Mouse (Mus musculus) liver, adult 2 months (tissue): Measurements from ENCODE around the gene Zbtb43. TPM values are rescaled to one million over a fixed set of nuclear protein-coding genes. Genes with fewer than 3 reads are reported as not detected.

ENCODE experiments used
- DNase-seq: peaks from one replicate; pipeline ENCODE4 v3.0.0-alpha.2; 2011; ENCODE audit warnings: low read depth, low spot score; ENCODE audit errors: extremely low read depth
- H3K27ac ChIP-seq: fragments of 200-500 bp; replicated peaks from 2 replicates; pipeline ENCODE4 v1.5.1; 2012; ENCODE audit warnings: low read depth, mild to moderate bottlenecking, control low read depth, inconsistent platforms, low read length; ENCODE audit not compliant: insufficient read depth
- H3K27me3 ChIP-seq: fragments of 200-500 bp; 2 replicates; pipeline ENCODE4 v1.6.1; 2012; ENCODE audit warnings: mild to moderate bottlenecking, moderate library complexity, low read length, inconsistent platforms; ENCODE audit not compliant: control insufficient read depth, insufficient read depth
- H3K36me3 ChIP-seq: fragments of 200-500 bp; 2 replicates; pipeline ENCODE4 v1.6.1; 2012; ENCODE audit warnings: low read length, inconsistent platforms; ENCODE audit not compliant: control insufficient read depth, insufficient read depth
- H3K4me1 ChIP-seq: fragments of 200-500 bp; 2 replicates; pipeline ENCODE4 v1.6.1; 2011; ENCODE audit warnings: low read length; ENCODE audit not compliant: control insufficient read depth, insufficient read depth
- H3K4me3 ChIP-seq: fragments of 200-500 bp; 2 replicates; pipeline ENCODE4 v1.5.1; 2011; ENCODE audit warnings: low read depth, mild to moderate bottlenecking, control low read depth, low read length, moderate library complexity; ENCODE audit not compliant: insufficient read depth
- H3K79me2 ChIP-seq: fragments of 200-500 bp; 2 replicates; pipeline ENCODE4 v1.6.1; 2012; ENCODE audit warnings: inconsistent platforms, mild to moderate bottlenecking, low read length, moderate library complexity; ENCODE audit not compliant: control insufficient read depth, insufficient read depth
- H3K9ac ChIP-seq: fragments of 200-500 bp; 2 replicates; pipeline ENCODE4 v1.6.1; 2012; ENCODE audit warnings: low read depth, mild to moderate bottlenecking, control low read depth, inconsistent platforms, low read length
- CTCF ChIP-seq: fragments of 200-500 bp; IDR thresholded peaks from 2 replicates; pipeline ENCODE4 v1.5.1; 2011; ENCODE audit warnings: low read depth, low read length, control low read depth
- POLR2A ChIP-seq: fragments of 200-500 bp; IDR thresholded peaks from 2 replicates; pipeline ENCODE4 v1.6.1; 2011; ENCODE audit warnings: low read length, control low read depth; ENCODE audit not compliant: insufficient read depth; ENCODE audit errors: extremely low read depth
- WGBS: fragments of 180-500 bp; shearing (Covaris S2); methylation state at CpG from one replicate; pipeline ENCODE4 v1.1.7; 2018; 5-methylcytosine and 5-hydroxymethylcytosine counted together
- polyA plus RNA-seq: library from polyadenylated mRNA; depleted of rRNA; stranded (reverse); fragments of >200 nt; gene quantifications from 2 replicates; pipeline ENCODE4 v1.2.3, GENCODE M21; 2012
- total RNA-seq: library from RNA; depleted of rRNA; stranded (reverse); fragments of >200 nt; gene quantifications from 2 replicates; pipeline ENCODE4 v1.2.3, GENCODE M21; 2014

Gene Zbtb43
- total and polyA plus RNA-seq, 2 experiments = 9.0 to 21.6 TPM

DNA sequence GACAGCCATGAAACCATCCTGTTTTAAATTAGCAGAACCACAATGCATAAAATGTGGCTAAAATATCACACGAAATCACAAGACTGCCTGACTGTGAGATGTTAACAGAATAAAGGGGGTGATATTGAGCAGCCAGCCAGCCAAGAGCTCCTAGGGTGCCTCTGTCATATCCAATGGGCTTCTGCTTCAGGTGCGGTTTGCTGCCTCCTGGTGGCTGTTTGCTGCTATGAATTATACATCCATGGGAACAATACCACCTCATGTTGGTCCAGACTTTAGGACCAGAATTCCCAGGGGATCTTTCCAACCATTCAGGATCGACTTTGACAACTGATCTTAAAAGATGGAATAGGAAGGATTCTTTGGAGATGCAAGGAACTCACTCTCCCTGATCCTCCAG lies 27.3 kb upstream of the Zbtb43 start:
- H3K9ac ChIP-seq = no peak overlapping the region
- WGBS = 45% methylated on average over 3 of the region's 3 CpGs
- H3K4me1 ChIP-seq = no peaks in the 10 kb centered on the region
- no peaks in the 10 kb centered on the region for H3K27me3 ChIP-seq
- H3K4me3 ChIP-seq = no peak overlapping the region
- no peaks in the 10 kb centered on the region for H3K79me2 ChIP-seq
- H3K36me3 ChIP-seq = no peaks in the 10 kb centered on the region
- TF ChIP-seq CTCF (no peak), POLR2A (no peak)
- DNase-seq = no peak
- H3K27ac ChIP-seq = no peak overlapping the region

DNA sequence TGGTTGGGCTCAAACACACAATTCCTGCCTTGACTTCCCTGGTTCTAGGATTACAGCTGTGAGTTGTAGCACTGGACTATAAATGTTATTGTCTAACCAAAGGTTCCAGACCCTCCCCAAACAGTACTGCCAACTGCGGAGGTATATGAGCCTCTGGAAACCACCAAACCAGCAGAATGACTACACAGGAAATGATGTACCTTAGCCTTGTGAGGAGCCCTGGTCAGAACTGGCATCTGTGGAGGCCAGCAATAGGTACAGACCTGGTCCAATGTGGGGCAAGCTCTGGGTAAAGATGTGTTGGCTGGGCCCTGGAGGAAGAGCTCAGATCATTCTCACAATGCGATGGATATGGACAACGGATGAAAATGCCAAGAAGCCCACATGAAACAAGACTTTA lies 23.7 kb upstream of the Zbtb43 start:
- Histone ChIP-seq H3K27me3 (no peaks in the 10 kb centered on the region), H3K79me2 (no peaks in the 10 kb centered on the region), H3K4me3 (no peak overlapping the region), H3K36me3 (no peaks in the 10 kb centered on the region), H3K27ac (no peak overlapping the region), H3K4me1 (no peaks in the 10 kb centered on the region), H3K9ac (no peak overlapping the region)
- 90% methylated on average over 3 of the region's 3 CpGs for WGBS
- no peak for TF ChIP-seq CTCF
- TF ChIP-seq POLR2A = no peak
- no peak for DNase-seq

DNA sequence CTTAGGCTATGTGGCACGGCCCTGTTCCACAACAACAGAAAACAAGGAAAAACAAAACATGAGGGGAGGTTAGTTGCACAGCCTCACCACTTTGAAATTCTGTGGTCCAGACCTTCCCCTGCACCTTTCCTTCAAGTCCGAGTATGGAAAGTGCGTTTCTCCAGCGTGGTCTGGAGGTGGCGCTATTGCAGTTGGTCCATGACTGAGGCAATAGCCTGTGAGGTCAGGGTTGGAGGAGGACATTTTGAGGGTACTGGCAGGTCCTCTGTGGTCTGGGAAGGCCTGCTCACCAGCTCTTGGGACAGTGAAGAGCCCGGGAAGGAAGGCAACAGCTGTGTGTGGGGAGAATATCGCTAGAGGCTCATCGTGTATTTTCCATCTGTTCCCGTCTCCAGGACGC lies 21.2 kb upstream of the Zbtb43 start:
- no peaks in the 10 kb centered on the region for H3K79me2 ChIP-seq
- DNase-seq = no peak
- no peaks in the 10 kb centered on the region for H3K4me1 ChIP-seq

DNA sequence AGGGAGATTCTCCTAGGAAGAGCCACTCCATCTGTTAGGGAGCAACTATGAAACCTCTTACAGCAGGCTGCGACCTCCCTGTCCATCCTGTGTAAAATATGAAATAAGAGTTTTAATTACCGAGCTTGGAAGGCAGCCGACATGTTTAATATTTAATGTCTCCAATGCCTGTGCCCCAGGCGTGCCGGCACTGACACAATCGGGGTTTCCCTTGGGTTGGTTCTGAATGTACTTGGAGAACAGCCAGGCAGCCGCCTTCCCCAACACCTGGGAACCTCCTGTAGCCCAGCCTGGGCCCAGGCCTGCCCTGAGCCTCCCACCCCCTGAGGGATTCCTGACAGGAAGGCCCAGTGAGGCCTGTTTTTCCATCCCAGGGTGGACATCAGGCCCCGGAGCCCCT lies 19.0 kb upstream of the Zbtb43 start:
- Histone ChIP-seq H3K27ac (no peak overlapping the region), H3K36me3 (no peaks in the 10 kb centered on the region), H3K4me3 (no peak overlapping the region), H3K79me2 (no peaks in the 10 kb centered on the region), H3K9ac (no peak overlapping the region), H3K4me1 (no peaks in the 10 kb centered on the region), H3K27me3 (no peaks in the 10 kb centered on the region)
- DNase-seq = no peak
- TF ChIP-seq POLR2A = no peak
- TF ChIP-seq CTCF = no peak
- 73% methylated on average over 8 of the region's 8 CpGs for WGBS

More for the DNA sequence above, 21.2 kb upstream of the Zbtb43 start:
- Histone ChIP-seq H3K36me3 (no peaks in the 10 kb centered on the region), H3K27me3 (no peaks in the 10 kb centered on the region), H3K9ac (no peak overlapping the region), H3K27ac (no peak overlapping the region), H3K4me3 (no peak overlapping the region)
- WGBS = 55% methylated on average over 10 of the region's 10 CpGs
- TF ChIP-seq POLR2A (no peak), CTCF (0 out of 2 replicates have a peak, but pooled peaks have one; percentile 32)

DNA sequence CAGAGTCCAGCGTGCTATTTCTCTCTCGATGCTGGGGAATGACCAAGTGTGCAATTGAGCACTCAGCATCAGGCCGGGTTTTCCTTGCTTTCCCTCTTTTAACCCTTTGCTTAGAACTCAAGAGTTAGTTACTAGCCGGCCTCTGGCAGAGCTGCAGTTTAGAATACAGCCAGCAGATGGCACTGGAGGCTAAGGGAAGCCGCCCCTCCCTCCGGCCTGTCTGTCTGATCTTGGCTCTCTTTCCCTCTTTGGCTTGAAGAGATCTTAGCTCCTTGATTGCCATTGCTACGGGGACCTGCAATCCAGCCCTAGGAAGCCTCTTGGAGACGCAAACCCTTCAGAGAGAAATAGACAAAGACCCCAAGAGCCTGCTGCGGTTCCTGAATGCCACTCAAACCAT lies 18.5 kb upstream of the Zbtb43 start:
- 12% methylated on average over 9 of the region's 9 CpGs for WGBS
- H3K27me3 ChIP-seq = no peaks in the 10 kb centered on the region
- no peak overlapping the region for H3K27ac ChIP-seq
- TF ChIP-seq CTCF = peak; percentile 94
- TF ChIP-seq POLR2A = no peak
- H3K9ac ChIP-seq = no peak overlapping the region
- no peaks in the 10 kb centered on the region for H3K4me1 ChIP-seq
- DNase-seq = peak; percentile 17
- H3K4me3 ChIP-seq = no peak overlapping the region
- no peaks in the 10 kb centered on the region for H3K79me2 ChIP-seq
- H3K36me3 ChIP-seq = no peaks in the 10 kb centered on the region

DNA sequence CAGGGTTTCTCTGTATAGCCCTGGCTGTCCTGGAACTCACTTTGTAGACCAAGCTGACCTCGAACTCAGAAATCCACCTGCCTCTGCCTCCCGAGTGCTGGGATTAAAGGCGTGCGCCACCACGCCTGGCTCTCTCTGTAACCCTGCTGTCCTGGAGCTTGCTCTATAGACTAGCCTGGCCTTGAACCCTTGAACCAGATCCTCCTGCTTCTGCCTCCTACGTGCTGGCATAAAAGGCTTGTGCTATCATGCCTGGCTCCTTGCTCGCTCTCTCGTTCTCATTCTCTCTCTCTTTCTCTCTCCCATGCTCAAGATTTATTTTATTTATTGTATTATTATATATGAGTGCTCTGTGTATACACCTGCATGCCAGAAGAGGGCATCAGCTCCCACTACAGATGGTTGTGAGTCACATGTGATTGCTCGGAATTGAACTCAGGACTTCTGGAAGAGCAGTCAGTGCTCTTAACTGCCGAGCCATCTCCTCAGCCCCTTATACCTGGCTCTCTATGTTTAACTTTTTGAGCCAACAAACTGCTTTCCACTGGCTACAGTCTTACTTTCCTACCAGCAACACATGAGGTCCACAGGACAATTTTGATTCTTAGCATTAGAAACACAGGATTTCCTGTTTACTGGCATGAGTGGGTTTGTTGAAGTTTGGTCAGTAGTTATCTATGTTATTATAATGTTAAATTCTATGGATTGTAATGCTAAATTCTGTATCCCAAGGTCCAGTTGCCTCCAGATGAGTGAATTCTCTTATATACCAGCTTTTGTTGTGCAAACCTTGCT lies 9.8 kb upstream of the Zbtb43 start:
- H3K4me3 ChIP-seq = no peak overlapping the region
- WGBS = 83% methylated on average over 10 of the region's 10 CpGs
- no peaks in the 10 kb centered on the region for H3K36me3 ChIP-seq
- DNase-seq = no peak
- no peaks in the 10 kb centered on the region for H3K4me1 ChIP-seq
- TF ChIP-seq CTCF (no peak), POLR2A (no peak)
- H3K79me2 ChIP-seq = no peaks in the 10 kb centered on the region
- H3K27me3 ChIP-seq = no peaks in the 10 kb centered on the region
- no peak overlapping the region for H3K27ac ChIP-seq
- H3K9ac ChIP-seq = no peak overlapping the region
